Mouse (Mus musculus): ENCODE measurements at regions not wholly inside any gene's neighbourhood (a gene's known extent, or its start where the extent isn't known, plus 50 kb on each side); places are given as distances from the start of the nearest gene placed in this dataset.

DNA sequence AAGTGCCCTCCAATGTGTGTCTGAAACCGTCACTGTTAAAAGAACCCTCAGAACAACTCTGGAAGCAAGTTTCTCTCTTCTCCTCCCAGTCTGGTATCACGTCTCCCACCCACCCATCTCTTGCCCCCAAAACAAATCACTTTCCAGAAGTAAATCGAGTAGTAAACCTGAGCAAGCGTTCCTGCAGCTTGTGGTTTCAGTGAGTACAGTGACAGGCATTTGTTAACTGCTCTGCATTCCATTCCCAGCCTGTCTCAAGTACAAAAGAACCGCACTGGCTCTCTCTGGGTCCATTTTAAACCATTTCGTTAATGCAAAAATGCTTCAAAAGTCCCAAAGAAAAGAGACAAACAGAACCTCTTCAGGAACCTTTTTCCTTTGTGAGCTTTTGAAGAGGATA lies 77.1 kb downstream of the Aptx start:
- TF ChIP-seq TBP (conservative IDR thresholded peaks at IDR 0.05; ENCODE audit: low read depth, low read length) (no peak), CTCF (conservative IDR thresholded peaks at IDR 0.05 in 1 of 2, IDR thresholded peaks at IDR 0.05 in 1 of 2; ENCODE audit: low read depth in 2 of 2, low read length in 2 of 2) (no peak), HCFC1 (IDR thresholded peaks at IDR 0.05; ENCODE audit: low read depth, low read length) (no peak), RAD21 (IDR thresholded peaks at IDR 0.05; ENCODE audit: low read depth, low read length) (no peak), POLR2A (IDR thresholded peaks at IDR 0.05; ENCODE audit: low read depth, low read length) (no peak), EP300 (IDR thresholded peaks at IDR 0.05; ENCODE audit: low read length) (no peak), SIN3A (IDR thresholded peaks at IDR 0.05; ENCODE audit: low read length) (no peak), USF1 (IDR thresholded peaks at IDR 0.05; ENCODE audit: low read depth, low read length) (no peak), ETS1 (conservative IDR thresholded peaks at IDR 0.05; ENCODE audit: low read depth, low read length) (no peak), UBTF (IDR thresholded peaks at IDR 0.05; ENCODE audit: low read depth, low read length) (no peak)
